Mouse (Mus musculus) forebrain, embryonic 15.5 days (tissue): Measurements from ENCODE around the gene Ky. TPM values are rescaled to one million over a fixed set of nuclear protein-coding genes. Genes with fewer than 3 reads are reported as not detected.

Source experiments
- ATAC-seq: fragments of 200-750 bp; cut with Nextera tagmentation; replicated peaks from 2 replicates; pipeline ENCODE4 v1.8.0; 2017; ENCODE audit warnings: mild to moderate bottlenecking, moderate TSS enrichment, moderate library complexity
- H3K27ac ChIP-seq: fragments of 300-500 bp; sonication (generic); replicated peaks from 2 replicates; pipeline ENCODE4 v1.5.1; 2015; ENCODE audit warnings: mild to moderate bottlenecking, inconsistent platforms
- H3K27me3 ChIP-seq: fragments of 300-500 bp; sonication (generic); 2 replicates; pipeline ENCODE4 v1.6.1; 2015; ENCODE audit warnings: inconsistent platforms
- H3K36me3 ChIP-seq: fragments of 300-500 bp; sonication (generic); 2 replicates; pipeline ENCODE4 v1.6.1; 2015; ENCODE audit warnings: mild to moderate bottlenecking, inconsistent platforms
- H3K4me1 ChIP-seq: fragments of 300-500 bp; sonication (generic); 2 replicates; pipeline ENCODE4 v1.6.1; 2015; ENCODE audit warnings: inconsistent platforms
- H3K4me2 ChIP-seq: fragments of 300-500 bp; sonication (generic); replicated peaks from 2 replicates; pipeline ENCODE4 v1.6.1; 2015; ENCODE audit warnings: mild to moderate bottlenecking, inconsistent platforms
- H3K4me3 ChIP-seq: fragments of 300-500 bp; sonication (generic); 2 replicates; pipeline ENCODE4 v1.5.1; 2015; ENCODE audit warnings: mild to moderate bottlenecking, inconsistent platforms
- H3K9ac ChIP-seq: fragments of 300-500 bp; sonication (generic); replicated peaks from 2 replicates; pipeline ENCODE4 v1.6.1; 2015; ENCODE audit warnings: mild to moderate bottlenecking, inconsistent platforms
- H3K9me3 ChIP-seq: fragments of 300-500 bp; sonication (generic); 2 replicates; pipeline ENCODE4 v1.6.1; 2016; ENCODE audit warnings: inconsistent platforms
- WGBS: fragments of 180-500 bp; shearing (Covaris S2); methylation state at CpG from one replicate; pipeline ENCODE4 v1.1.7; 2015; ENCODE audit warnings: mixed read lengths; 5-methylcytosine and 5-hydroxymethylcytosine counted together
- polyA plus RNA-seq: library from polyadenylated mRNA; unstranded; fragments of >200 nt; fragmentation: Nextera tagmentation; extraction: Ambion mirVana; gene quantifications from 2 replicates; pipeline ENCODE4 v1.2.1, GENCODE M21; 2015

The Ky gene
- polyA plus RNA-seq, 1 experiment from 2014 or later: 0.20 TPM

DNA sequence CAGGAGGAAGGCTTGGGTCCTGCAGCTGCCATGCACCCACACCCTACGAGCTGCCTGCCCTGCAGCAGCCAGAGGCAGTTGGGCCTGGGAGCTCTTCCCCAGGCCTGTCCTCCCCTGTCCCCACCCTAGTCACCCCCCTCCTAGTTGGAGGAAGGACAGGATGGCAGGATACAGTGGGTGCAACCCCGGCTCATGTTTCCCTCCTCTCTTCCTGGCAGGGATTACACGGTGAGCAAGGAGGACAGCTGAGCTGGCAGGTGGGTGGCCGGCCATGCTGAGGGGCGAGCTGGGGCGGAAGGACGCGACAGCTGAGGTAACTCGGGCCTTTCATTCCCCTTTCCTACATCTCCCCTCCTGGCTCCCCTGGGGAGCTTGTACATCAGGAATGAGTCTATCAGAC lies 11.1 kb upstream of the Ky start:
- no peak overlapping the region for H3K27ac ChIP-seq
- WGBS: 69% methylated on average over 9 of the region's 9 CpGs
- no peak overlapping the region for H3K4me2 ChIP-seq

DNA sequence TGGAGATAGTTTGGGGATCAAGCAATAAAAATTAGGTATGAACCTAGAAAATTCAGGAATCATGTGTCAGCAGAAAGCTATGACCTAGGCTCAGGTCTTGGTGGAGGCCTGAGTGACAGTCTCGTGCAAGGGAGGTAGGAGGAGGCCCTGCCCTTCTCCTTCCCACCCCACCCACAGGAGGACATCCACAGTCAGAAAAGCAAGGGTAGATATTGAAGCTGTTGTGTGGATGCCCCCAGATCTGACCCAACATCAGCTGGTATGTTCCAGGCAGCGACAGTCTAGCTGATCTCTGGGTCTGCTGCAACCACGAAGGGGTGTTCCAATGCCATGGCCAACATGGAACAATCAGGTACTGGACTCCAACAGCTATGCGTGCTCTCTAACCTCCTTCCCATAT lies 10.3 kb upstream of the Ky start:
- Histone ChIP-seq H3K4me2 (no peak overlapping the region), H3K4me1 (0 out of 2 replicates have a peak, but pooled peaks cover 12% of the 10 kb centered on the region), H3K36me3 (no peaks in the 10 kb centered on the region), H3K4me3 (no peak overlapping the region), H3K9ac (no peak overlapping the region), H3K27me3 (no peaks in the 10 kb centered on the region), H3K27ac (no peak overlapping the region), H3K9me3 (no peaks in the 10 kb centered on the region)
- WGBS: 89% methylated on average over 4 of the region's 4 CpGs
- no peak for ATAC-seq

More for the DNA sequence above, 11.1 kb upstream of the Ky start:
- Histone ChIP-seq H3K36me3 (no peaks in the 10 kb centered on the region), H3K9me3 (no peaks in the 10 kb centered on the region), H3K4me1 (0 out of 2 replicates have a peak, but pooled peaks cover 12% of the 10 kb centered on the region), H3K27me3 (no peaks in the 10 kb centered on the region), H3K4me3 (no peak overlapping the region), H3K9ac (no peak overlapping the region)
- no peak for ATAC-seq

DNA sequence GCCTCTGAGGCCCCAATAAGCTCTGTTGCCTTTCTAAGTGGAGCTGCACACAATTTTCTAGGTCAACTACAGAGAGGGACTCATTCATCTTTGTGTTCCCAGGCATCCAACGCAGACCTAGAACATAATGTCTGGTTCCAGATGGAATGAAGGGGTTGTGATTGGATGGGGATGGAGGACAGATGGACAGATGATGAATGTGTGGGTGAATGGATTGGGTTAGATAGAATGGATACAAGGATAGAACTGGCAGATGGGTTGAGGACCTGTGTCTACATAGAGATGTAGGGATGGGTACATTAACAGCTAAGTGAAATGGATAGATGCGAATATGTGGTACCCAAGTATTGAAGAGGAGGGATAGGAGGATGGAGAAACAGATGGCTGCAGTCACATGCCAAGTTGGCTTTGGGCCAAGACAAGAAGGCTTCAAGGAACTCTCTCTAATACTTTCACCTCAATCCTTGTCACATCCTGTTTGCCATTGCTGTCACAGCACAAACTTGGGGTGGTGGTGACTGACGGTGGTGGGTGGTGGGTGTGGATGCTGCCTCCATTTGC lies 9.0 kb upstream of the Ky start:
- no peak for ATAC-seq

DNA sequence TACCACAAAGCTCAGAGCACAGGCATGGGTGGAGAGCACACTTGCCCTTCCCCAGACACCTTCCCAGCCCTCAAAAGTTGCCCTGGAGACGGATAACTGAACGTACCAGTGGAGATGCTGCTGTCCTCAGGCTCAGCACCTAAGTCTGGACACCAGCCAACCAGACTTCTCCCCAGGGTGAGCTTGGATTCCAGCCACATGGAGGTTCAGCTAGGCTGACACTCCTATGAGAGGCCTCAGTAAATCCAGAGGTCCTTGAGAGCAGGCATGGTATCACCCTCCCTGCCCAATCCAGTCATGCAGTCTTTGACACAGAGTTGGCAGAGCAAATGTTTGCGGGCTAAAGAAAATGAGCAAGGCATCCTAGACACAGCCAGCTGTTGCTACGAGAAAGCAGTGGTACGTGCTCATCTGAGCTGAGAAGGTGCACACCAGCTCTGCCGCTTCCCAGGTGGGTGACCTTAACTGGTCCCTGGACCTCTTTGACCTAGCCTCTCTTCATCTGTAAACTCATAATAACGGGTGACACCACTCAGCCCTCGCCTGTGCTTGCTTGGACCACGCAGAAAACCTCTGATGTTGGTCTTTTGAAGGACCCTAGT lies 8.4 kb upstream of the Ky start:
- Histone ChIP-seq H3K4me1 (0 out of 2 replicates have a peak, but pooled peaks cover 12% of the 10 kb centered on the region), H3K9ac (no peak overlapping the region), H3K4me2 (no peak overlapping the region), H3K27ac (no peak overlapping the region), H3K4me3 (no peak overlapping the region), H3K27me3 (no peaks in the 10 kb centered on the region), H3K9me3 (no peaks in the 10 kb centered on the region), H3K36me3 (no peaks in the 10 kb centered on the region)
- no peak for ATAC-seq
- WGBS: 87% methylated on average over 9 of the region's 9 CpGs

More for the DNA sequence above, 9.0 kb upstream of the Ky start:
- 59% methylated on average over 3 of the region's 3 CpGs for WGBS
- H3K27me3 ChIP-seq: no peaks in the 10 kb centered on the region
- H3K4me2 ChIP-seq: no peak overlapping the region
- no peak overlapping the region for H3K4me3 ChIP-seq
- H3K36me3 ChIP-seq: no peaks in the 10 kb centered on the region
- H3K27ac ChIP-seq: no peak overlapping the region
- H3K4me1 ChIP-seq: 0 out of 2 replicates have a peak, but pooled peaks cover 12% of the 10 kb centered on the region
- no peak overlapping the region for H3K9ac ChIP-seq
- H3K9me3 ChIP-seq: no peaks in the 10 kb centered on the region

DNA sequence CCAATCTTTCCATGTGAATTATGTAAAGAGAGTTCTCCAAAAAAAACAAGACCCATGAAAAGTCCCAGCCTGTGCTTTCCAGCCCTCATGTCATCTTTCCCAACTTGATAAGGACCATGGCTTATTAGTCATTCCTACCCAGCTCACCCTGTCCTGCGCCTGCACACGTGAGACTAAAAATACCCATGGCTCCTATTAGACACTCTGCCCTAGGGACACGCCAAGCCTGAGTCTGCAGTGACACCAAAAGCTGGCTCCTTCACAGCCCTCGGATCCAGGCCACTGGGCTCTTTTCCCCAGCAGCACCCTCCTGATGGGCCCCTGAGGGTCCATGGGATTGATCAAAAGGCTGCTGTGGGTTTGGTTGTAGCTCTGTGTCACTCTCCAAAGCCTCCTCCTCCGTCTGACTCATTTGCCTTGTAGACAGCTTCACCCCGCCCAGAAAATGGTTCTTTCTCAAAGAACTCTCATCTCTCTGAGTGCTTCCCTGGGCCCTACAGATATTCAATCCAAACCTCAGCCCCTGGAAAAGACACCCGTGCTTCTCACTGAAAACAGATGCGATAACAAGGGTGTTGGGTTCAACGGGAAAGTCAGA lies 7.6 kb upstream of the Ky start:
- Histone ChIP-seq H3K27me3 (no peaks in the 10 kb centered on the region), H3K9ac (no peak overlapping the region), H3K4me2 (no peak overlapping the region), H3K4me3 (no peak overlapping the region), H3K36me3 (no peaks in the 10 kb centered on the region), H3K27ac (no peak overlapping the region), H3K9me3 (no peaks in the 10 kb centered on the region), H3K4me1 (0 out of 2 replicates have a peak, but pooled peaks cover 8% of the 10 kb centered on the region)
- 89% methylated on average over 9 of the region's 9 CpGs for WGBS
- no peak for ATAC-seq

DNA sequence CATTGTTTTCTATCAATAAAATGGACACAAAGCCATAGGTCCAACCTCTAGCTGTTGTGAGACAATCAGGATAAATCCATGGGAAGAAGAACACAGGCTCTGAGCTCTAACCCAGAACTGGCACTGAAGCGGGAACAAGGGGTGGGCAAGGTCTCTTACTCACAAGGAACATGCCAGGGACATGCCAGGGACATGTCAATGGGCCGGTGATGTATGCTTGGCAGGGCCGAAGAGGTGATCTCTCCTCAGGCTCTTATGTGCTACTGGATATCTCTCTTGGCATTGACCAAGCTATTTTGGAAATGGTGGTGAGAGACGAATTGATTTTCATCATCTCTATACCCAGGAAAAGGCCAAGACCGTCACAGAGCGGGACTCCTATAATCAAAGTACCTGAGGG lies 6.8 kb upstream of the Ky start:
- ATAC-seq: no peak
- WGBS: 94% methylated on average over 6 of the region's 6 CpGs
- Histone ChIP-seq H3K4me3 (no peak overlapping the region), H3K4me2 (no peak overlapping the region), H3K27me3 (no peaks in the 10 kb centered on the region), H3K27ac (no peak overlapping the region), H3K36me3 (no peaks in the 10 kb centered on the region), H3K9ac (no peak overlapping the region), H3K4me1 (0 out of 2 replicates have a peak, but pooled peaks cover 3% of the 10 kb centered on the region), H3K9me3 (no peaks in the 10 kb centered on the region)

DNA sequence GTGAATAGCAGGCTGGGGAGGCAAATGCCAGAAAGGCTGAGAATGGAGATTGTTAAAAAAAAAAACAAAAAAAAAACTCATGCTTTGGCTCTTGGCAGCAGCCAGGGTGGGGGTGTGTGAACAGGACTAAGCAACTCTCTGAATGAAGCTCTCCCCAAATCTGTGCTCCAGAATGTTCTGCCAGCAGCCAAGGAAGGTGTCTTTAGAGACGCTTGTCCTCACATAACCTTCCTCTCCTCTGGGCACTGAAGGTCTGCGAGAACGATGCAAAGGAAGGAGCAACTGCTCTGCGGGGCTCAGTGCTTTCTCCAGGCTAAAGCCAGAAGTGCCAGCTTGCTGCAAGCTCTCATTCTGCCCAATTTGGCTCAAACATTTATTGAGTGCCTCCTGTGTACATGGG lies 6.3 kb upstream of the Ky start:
- Histone ChIP-seq H3K4me3 (no peak overlapping the region), H3K36me3 (no peaks in the 10 kb centered on the region), H3K4me1 (0 out of 2 replicates have a peak, but pooled peaks cover 3% of the 10 kb centered on the region), H3K27ac (no peak overlapping the region), H3K9me3 (no peaks in the 10 kb centered on the region), H3K27me3 (no peaks in the 10 kb centered on the region), H3K4me2 (no peak overlapping the region), H3K9ac (no peak overlapping the region)
- 81% methylated on average over 4 of the region's 4 CpGs for WGBS
- no peak for ATAC-seq

DNA sequence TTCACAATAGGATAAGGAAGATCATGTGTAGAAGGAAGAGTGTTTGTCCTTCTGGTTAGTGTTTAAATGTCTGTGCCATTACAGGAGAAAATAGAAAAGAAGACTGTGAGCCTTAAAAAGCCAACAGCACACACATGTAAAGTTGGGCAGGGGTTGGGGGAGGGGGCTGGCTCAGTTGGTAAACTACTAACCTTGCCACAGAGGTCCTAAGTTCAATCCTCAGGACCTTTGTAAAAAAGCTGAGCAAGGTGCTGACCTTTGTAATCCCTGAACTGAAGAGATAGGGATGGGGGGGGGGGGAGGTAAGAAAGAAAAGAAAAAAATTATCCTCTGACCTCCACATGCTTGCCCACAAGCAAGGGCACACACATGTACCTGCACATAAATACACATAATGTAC lies 5.8 kb upstream of the Ky start:
- no peak overlapping the region for H3K9ac ChIP-seq
- no peaks in the 10 kb centered on the region for H3K36me3 ChIP-seq
- H3K9me3 ChIP-seq: no peaks in the 10 kb centered on the region
- H3K4me2 ChIP-seq: no peak overlapping the region
- H3K4me3 ChIP-seq: no peak overlapping the region
- ATAC-seq: no peak
- H3K4me1 ChIP-seq: 0 out of 2 replicates have a peak, but pooled peaks cover 3% of the 10 kb centered on the region
- H3K27ac ChIP-seq: no peak overlapping the region
- H3K27me3 ChIP-seq: no peaks in the 10 kb centered on the region

DNA sequence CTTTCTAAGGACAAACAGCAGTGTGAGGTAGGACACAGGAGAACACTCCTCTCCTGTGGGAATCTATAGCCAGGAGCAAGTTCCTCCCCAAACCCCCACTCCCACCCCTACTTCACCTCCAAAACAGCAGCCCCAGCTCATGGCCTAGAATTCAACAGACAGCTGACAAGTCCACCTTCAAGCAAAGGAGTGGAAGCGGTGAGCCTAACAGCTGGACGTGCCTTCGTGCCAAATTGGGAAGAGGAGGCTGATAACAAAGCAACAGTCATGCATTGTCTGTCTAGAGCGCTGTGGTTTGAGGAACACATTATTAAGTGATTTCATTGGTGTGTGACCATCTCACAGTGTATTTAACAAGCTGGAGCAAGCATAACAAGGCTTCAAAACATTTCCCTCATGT lies 4.4 kb upstream of the Ky start:
- peaks cover 10% of the 10 kb centered on the region for H3K4me1 ChIP-seq
- H3K4me3 ChIP-seq: no peak overlapping the region
- no peak overlapping the region for H3K27ac ChIP-seq
- H3K9me3 ChIP-seq: no peaks in the 10 kb centered on the region
- no peak for ATAC-seq
- H3K36me3 ChIP-seq: no peaks in the 10 kb centered on the region
- H3K9ac ChIP-seq: no peak overlapping the region
- H3K27me3 ChIP-seq: no peaks in the 10 kb centered on the region
- no peak overlapping the region for H3K4me2 ChIP-seq
- WGBS: 69% methylated on average over 4 of the region's 4 CpGs

DNA sequence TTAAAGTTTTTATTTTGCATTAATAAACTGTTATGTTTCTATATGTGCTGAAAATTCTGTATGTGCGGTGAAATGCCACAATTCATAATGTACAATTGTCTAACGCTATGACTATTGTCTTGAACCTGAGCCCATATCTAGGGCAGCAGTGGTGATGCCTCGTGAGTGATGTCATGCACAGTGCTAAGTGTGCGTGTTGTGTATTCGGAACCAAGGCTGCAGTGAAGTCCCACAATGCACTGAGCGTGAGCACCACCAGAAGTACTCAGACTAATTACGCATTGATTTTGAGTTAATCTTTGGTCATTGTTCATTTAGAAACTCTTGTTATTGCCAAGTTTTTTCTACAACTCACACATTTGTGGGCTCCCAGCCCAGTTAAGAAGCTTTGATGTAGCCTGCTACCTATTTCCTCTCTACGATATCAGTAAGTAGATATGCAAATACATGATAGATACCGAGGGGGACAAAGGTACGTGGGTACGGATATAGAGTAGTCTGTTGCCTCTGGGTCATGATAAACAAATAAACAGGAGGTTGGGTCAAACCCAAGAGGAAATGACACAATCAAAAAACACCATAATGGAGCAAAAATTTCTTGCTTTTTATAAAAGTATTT lies 3.4 kb upstream of the Ky start:
- Histone ChIP-seq H3K36me3 (no peaks in the 10 kb centered on the region), H3K4me1 (peaks cover 11% of the 10 kb centered on the region), H3K4me2 (no peak overlapping the region), H3K9me3 (no peaks in the 10 kb centered on the region), H3K4me3 (no peak overlapping the region), H3K27ac (no peak overlapping the region), H3K27me3 (peaks cover 3% of the 10 kb centered on the region; the same call in 1 of the 2 replicates), H3K9ac (no peak overlapping the region)
- WGBS: 62% methylated on average over 11 of the region's 11 CpGs
- ATAC-seq: no peak

DNA sequence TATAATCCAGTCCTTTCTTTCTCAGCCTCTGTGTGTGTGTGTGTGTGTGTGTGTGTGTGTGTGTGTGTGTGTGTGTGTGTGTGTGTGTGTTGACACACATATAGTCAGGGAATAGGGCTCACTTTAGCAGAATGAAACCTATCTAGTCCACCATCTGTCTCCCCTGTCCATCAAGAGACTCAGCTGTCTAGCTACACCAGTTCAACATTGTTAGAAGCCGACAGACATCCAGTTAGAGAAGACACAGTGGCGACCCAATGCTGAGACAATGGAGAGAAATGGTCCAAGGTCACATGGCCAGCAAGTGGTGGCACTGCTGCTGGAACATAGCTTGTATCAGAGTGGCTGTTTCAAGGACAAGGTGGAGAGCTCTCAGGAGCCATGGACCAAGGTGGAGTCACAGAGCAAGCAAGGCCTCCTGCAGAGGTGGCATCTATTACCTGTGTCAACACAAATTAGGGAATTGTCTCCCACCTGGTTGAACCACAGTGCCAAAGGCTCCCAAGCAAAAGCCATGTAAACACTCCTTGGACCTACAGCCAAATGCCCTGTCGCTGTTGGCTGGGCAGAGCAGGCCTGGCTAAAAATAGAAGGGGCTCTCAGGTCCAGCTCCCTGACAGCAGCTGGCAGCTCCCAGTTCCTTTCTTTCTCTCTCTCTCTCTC lies 703 bp upstream of the Ky start:
- Histone ChIP-seq H3K4me3 (no peak overlapping the region), H3K9me3 (no peaks in the 10 kb centered on the region), H3K4me1 (peaks cover 11% of the 10 kb centered on the region), H3K27ac (no peak overlapping the region), H3K27me3 (peaks cover 3% of the 10 kb centered on the region; the same call in 1 of the 2 replicates), H3K9ac (no peak overlapping the region), H3K36me3 (no peaks in the 10 kb centered on the region), H3K4me2 (no peak overlapping the region)
- ATAC-seq: no peak
- 77% methylated on average over 3 of the region's 3 CpGs for WGBS

DNA sequence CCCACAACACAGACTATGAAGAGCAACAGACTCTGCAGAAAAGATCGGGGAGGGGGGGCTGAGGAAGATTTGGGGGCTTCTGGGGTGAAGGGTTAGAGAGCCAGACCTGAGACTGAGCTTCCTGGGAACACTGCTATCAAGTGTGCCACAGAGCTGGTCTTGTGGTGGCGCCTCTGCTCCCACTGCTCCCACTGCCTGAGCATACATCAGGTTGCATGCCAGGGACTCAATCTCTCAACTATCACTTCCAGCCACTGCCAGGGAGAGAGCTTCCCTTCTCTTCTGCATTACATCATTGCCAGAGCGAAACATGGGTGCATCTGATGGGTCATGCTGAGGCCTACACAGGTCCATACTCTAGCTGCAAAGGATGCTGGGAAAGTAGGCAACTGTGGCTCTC lies 2.8 kb downstream of the Ky start:
- 87% methylated on average over 3 of the region's 3 CpGs for WGBS
- H3K4me2 ChIP-seq: no peak overlapping the region
- H3K4me3 ChIP-seq: no peak overlapping the region
- H3K9me3 ChIP-seq: no peaks in the 10 kb centered on the region
- H3K4me1 ChIP-seq: peaks cover 11% of the 10 kb centered on the region
- peaks cover 3% of the 10 kb centered on the region; the same call in 1 of the 2 replicates for H3K27me3 ChIP-seq
- no peak overlapping the region for H3K9ac ChIP-seq
- ATAC-seq: no peak
- no peaks in the 10 kb centered on the region for H3K36me3 ChIP-seq
- H3K27ac ChIP-seq: no peak overlapping the region
